Mouse (Mus musculus) cerebellum, adult 9-11 months (tissue): ENCODE results near the gene Gm47959.
"Not testable (repeated sequence)": the region's sequence is repeated elsewhere in the genome, so short reads cannot be mapped to it uniquely, and the experiment has no call there.

ENCODE experiments used
- DNase-seq: peaks from one replicate; pipeline ENCODE4 v3.0.0; 2022

Gene Gm47959

DNA sequence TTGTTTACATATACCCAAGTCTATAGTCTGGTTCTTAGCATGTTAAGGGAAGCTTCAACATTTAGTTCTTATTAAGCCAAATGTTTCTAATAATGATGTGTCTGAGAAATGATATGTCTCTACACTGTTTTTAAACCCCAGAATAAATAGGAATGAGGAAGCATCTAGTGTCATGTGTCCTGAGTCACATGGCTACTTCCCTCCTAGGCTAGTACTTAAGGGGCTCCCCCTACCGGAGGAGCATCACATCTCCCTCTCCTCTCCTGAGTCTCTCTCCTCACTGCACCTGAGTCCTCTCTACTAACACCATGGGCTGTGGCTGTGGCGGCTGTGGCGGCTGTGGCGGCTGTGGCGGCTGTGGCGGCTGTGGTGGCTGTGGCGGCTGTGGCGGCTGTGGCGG lies at the start of gene Gm47959:
Gm47959 (plus strand) TSS at position 243 of the 400 bp plus-strand sequence.
- not testable (repeated sequence) for DNase-seq

- DNase-seq: not testable (repeated sequence)
Observed at GRCm38 (mm10) chr1:82955913-82956312, 44.4 kb upstream of the Gm47959 start, which contains the start of gene Gm7544. Gm7544 (minus strand) TSS chr1:82956013.

DNA sequence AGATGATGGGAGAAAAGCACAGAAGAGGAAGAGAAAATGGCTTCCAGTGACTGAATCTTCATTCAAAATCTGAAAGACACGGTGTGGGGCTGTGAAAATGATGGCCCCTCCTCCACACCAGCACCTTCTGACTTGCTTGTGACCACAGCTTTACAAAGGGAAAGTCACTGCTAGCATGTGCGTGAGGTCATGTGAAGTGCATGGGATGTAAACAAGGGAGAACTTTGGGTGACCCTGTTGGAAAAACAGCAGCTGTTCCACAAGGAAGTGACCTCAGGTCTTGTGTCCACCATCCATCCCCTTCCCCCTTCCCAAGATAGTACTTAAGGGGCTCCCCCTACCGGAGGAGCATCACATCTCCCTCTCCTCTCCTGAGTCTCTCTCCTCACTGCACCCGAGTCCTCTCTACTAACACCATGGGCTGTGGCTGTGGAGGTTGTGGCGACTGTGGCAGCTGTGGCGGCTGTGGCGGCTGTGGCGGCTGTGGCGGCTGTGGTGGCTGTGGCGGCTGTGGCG lies 40.4 kb upstream of the Gm47959 start, which contains the start of gene Gm47955:
Gm47955 (plus strand) TSS at position 417 of the 516 bp plus-strand sequence.
- DNase-seq: no peak

- no peak for DNase-seq
Observed at GRCm38 (mm10) chr1:82966413-82966812, 33.9 kb upstream of the Gm47959 start.

- no peak for DNase-seq
Observed at GRCm38 (mm10) chr1:82972046-82972445, 28.3 kb upstream of the Gm47959 start.

DNA sequence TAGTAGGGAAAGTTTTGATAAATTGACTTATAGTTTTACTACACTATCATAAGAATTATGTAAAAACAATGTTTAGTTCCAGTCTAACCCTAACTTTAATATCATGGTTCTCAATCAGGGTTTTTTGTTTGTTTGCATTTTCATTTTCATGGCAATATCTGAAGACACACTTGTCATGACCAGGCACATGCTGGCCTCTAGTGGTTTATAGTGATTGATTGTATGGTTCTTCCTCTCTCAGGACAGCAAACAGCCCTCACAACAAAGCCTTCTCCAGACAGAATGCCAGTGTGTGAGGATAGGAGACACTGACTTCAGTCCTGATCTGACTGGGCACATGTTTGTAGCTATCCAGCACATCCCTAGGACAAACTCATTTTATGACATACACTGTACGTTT lies 27.1 kb upstream of the Gm47959 start:
- no peak for DNase-seq

DNA sequence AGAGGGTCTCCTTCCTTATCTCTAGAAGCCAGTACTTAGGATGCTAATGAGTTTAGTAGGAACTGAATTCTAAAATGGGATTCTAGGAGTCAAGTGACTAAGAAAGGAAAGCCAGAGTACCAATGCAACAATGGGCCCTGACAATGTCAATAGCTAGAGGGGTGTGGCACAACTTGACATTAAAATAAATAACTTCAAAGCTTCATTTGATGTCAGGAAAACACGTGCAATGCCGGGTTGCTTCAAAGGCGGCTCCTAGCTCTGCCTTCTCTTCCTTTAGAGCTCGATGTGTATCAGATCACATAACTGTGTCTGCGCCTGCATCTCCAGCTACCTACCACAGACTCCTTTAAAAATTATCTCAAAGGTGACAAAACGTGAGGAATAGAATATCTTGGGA lies 26.4 kb upstream of the Gm47959 start:
- no peak for DNase-seq

- DNase-seq: no peak
Observed at GRCm38 (mm10) chr1:82974342-82974741, 26.0 kb upstream of the Gm47959 start.

DNA sequence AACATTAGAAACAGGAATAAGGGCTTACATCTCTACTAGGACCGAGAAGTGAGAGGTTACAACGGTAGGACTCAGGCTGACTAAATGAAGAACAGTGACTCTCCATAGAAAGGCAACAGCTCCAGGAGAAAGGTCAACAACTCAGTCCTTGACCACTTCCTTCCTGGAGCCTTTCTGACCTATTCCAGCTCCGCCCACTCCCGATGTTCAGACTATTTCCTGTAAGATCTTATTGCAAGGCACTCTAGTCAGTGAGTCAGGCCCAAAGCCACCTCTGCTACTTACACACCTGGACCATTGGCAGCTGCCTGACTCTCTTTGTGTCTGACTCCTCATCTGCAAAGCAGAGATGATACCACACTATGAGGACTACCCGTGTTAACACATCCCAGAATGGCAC lies 24.6 kb upstream of the Gm47959 start:
- no peak for DNase-seq

DNA sequence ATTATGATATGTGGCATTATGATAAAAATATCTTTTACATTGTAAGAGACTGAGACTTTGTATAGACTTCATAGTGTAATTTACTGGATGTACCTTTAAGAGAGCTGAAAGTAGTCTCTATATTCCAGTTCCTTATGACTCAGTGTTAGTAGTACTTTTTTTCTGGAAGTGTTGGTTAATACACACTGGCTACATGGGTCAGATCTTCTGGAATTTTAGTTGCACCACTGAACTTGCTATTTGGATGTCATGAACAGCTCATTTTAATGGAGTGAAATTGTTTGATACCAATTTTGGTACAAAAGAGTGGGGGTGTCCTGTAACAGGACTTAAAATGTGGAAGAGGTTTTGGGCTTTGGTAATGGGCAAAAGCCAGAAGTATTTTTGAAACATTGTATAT lies 22.5 kb upstream of the Gm47959 start:
- DNase-seq: no peak

DNA sequence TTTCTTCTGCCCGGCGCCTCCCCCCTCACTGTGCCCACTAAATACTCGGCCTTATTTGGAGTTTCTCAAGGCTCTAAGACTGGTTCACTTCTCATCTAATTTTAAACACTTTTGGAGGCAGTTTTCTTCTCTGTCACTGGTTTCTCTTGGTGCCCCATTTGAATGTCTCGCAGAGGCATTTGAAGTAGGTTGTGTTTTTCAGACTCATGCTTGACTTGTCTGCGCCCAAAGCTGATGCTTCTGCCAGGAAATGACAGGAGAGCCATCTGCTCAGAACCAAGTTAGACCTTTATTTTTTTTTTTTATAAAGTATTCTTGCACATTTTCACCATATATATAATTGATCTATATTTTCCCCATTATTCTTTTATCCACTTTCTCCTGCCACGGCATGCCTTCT lies 13.6 kb upstream of the Gm47959 start:
- DNase-seq: no peak

DNA sequence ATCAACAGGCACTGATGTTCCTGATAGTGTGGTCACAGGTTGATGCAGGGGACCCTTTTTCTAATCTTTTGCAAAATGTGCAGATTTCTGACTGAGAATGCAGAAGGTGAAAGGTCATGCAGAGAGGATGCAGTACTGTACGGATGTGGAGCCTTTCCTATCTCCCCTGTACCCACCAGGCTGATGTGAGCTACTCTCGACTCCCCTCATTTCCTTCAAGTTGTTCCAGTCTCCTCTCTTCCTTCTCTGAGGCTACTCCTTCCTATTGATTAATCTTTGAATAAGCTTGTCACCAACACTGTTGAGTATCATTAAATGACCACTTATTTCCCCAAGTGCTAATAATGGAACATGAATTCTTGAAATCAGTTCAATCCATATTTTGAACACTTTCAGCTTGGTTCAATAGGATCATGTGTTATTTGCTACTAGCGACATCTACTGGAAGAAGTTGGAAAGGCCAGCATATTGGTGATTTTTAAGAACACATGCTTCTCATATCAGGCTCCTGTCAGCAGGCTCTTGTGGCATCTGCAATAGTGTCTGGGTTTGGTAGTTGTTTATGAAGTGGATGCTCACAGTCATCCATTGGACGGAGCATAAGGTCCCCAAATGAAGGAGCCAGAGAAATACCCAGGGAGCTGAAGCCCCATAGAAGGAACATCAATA lies 12.7 kb upstream of the Gm47959 start:
- peak; percentile 7 for DNase-seq

DNA sequence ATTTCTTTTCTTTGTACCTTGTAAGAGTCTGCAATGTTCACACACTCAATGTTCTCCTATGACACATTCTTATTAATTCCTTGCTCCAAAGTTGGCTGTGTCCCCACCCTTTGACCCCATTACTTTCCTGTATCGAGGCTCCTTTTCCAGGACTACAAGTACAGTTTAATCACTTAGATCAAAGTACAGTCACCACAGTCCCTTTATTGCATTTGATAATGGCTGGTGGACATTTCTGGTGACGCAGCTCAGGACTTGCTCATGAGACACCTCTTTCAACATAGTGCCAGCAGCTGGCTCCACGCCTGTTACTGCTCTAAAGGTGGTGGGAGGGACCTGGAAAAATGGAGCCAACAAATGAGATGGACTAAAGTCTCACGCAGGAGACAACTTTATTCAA lies 9.3 kb upstream of the Gm47959 start:
- DNase-seq: no peak

DNA sequence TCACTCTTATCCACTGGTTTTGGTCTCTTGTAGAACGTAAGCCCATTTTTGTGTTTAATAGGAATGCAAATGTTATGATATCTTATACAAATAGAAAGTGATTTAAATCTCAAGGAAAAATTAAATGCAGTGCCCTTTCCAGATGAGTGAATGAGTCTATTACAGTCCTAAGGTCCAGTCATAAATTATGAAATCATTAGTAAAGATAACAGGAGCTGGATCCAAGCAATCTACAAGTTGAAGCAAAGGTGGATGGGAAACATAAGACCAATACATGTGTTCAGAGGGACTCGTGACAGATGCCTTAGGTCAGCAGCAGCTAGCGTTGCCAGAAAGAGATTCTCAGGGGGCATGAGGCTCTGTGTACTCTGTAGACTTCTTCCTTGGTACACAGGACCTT lies 8.8 kb upstream of the Gm47959 start:
- no peak for DNase-seq

- DNase-seq: no peak
Observed at GRCm38 (mm10) chr1:82992093-82992492, 8.3 kb upstream of the Gm47959 start.

GRCm38 (mm10) chr1:82993947-82994346 lies 6.4 kb upstream of the Gm47959 start:
- no peak for DNase-seq

DNA sequence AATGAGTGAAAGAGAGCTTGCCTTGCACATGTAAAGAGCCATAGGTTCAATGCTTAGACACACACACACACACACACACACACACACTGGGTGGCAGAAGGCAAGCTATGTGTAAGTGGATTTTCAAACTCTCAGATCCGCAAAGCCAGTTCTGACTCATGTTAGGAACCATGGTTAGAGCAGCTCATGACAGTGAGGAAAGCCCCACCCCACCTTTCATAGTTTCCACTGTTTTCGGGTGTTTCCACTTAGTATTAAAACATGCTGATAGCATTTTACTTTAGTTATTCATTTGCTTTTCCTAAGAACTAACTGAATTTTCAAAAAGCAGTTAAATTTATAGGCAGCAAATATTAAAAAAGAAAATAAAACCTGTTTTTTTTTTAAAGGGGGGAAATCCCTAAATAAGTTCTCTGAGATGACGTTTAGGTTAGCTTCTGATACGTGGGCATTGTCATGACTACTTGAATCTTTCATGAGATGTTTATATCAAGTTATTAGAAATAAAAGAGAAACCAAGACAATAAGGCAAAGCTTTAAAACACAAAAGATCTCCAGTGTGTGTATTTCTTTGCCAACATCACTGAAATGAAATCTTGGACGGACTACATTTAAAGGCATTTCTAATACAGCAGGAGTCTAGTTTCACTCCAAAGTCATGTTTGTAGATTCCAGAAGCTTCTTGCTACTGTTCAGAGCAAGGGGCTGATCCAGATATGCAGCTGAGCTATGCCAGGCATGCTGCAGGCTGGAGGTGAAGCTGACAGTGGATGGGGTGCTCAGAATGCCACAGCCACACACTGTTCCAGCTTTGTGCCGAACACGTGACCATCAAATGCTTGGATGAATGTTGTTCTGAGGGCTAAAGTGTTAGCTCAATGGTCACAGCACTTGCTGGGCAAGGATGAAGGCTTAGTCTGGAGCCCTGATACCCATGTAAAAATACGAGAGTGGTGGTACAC lies 6.2 kb downstream of the Gm47959 start:
- no peak for DNase-seq

DNA sequence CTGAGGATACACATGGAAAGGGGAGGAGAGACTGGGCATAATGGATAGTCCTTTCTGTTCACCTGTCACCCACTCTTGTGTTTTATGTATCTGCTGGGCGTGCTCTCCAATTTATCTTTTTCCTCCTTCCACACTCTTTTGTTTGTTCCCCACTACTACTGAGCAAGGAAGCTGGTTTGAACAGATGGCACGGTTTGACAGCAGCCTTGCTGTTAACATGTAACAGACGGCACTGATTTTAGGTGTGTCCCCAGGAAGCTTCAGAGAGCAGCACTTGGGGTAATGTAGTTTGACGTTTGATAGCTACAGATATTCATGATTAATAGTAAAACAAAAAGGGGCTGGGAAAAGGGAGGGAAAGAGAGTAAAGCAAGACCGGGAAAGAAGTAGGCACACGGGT lies 7.1 kb downstream of the Gm47959 start:
- no peak for DNase-seq

DNA sequence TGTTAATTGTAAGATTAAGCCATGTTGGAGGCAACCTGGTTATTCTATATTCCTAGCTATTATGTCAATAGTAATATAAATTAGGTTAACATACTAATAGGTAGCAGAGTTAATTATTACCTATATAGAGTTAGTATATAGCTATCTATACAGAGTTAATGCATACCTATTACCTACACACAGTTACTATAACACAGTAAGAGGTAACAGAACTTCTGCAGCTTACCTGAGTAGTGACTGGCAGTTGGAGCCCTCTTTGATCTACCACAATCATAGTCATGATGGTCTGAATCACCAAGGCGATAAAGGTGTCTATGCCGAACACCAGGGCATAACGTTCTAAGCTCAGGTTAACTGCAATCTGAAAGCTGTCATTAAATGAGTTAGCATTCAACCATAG lies 14.1 kb downstream of the Gm47959 start:
- no peak for DNase-seq

DNA sequence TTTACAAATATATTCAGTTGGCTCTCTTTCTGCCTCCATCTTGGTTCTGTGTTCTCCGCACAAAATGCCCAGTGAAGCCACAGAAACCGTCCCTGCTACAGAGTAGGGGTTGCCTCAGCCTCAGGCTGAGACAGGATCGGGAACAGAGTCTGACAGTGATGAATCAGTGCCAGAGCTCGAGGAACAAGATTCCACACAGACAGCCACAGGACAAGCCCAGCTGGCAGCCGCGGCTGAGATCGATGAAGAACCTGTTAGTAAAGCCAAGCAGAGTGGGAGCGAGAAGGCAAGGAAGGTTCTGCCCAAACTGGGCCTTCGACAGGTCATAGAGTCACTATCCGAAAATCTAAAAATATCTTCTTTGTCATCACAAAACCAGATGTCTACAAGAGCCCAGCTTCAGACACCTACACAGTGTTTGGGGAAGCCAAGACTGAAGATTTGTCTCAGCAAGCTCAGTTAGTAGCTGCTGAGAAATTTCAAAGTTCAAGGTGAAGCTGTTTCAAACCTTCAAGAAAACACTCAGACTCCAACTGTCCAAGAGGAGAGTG lies 15.1 kb downstream of the Gm47959 start:
- no peak for DNase-seq

DNA sequence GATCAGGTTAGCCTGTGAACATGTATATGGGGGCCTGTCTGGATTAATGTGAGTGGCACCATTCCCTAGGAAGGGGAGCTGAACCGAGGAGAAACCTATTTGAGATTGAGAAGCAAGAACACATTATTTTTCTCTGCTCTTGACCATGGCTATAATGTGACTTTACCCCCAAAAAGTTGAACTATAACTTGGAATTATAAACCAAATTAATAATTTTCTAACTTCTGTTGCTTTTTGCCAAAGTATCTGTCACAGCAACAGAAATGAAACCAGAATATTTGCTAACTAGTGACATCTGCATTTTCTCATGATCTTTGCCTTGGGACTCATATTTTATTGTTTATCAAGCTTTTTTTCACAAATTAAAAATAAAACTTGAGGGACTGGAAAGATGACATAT lies 16.2 kb downstream of the Gm47959 start:
- DNase-seq: no peak

DNA sequence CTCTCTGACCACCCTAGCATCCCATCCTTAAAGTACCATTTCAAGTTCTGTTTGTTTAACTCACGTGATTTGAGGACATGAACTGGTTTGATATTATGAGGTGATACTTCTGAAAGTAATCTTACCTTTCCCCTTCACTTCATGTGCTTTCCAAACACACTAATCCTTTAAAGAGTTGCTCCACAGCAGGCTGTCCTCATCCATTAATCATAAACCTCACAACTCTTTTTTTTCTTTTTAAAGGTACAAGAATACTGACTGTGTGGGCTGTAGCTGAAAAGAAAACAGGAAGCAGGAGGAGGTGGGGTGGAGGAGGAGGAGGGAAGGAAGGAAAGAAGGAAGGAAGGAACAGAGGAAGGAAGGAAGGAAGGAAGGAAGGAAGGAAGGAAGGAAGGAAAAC lies 31.6 kb downstream of the Gm47959 start:
- DNase-seq: no peak

DNA sequence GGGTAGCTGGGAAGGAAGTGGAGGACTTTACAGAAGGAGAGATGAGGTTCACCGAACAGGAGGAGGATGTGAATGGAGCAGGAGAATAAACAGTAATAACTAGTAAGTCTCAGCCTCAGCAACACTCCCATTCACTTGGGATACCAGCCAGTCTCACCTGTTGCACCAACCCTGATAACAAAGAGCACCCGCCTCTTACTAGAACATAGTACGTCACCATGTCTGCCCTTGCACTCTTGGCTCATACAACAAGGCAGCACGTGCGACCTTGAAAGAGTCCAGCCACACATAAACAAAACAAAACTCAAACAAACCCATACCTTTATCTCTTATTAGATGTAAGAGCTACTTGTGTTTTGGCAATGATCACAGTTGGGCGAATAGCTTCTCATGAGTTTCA lies 32.2 kb downstream of the Gm47959 start:
- no peak for DNase-seq

- DNase-seq: no peak
Observed at GRCm38 (mm10) chr1:83034509-83034908, 34.2 kb downstream of the Gm47959 start.
